Mouse (Mus musculus) kidney, adult 11 months (tissue): ENCODE data around the gene Ddx3x.
A peak's percentile ranks its signal among the peaks of the same experiment; 100 is the strongest.
"Not testable (repeated sequence)": the region's sequence is repeated elsewhere in the genome, so short reads cannot be mapped to it uniquely, and the experiment has no call there.

Source experiments
- DNase-seq: peaks from one replicate; pipeline ENCODE4 v3.0.0; 2022

The Ddx3x gene

GRCm38 (mm10) chrX:13280409-13281328 lies at the start of gene Ddx3x:
Gene Ddx3x, plus strand, starts transcription at chrX:13280970.
- DNase-seq, result peak; percentile 95

- no peak for DNase-seq
Observed at GRCm38 (mm10) chrX:13231243-13231642, 49.5 kb upstream of the Ddx3x start.

- DNase-seq, result not testable (repeated sequence)
Observed at GRCm38 (mm10) chrX:13232834-13233233, 47.9 kb upstream of the Ddx3x start.

GRCm38 (mm10) chrX:13233631-13234030 lies 47.1 kb upstream of the Ddx3x start:
- DNase-seq, result no peak

- no peak for DNase-seq
Observed at GRCm38 (mm10) chrX:13234709-13235108, 46.1 kb upstream of the Ddx3x start.

GRCm38 (mm10) chrX:13236100-13236568 lies 44.6 kb upstream of the Ddx3x start:
- DNase-seq, result peak; percentile 71

GRCm38 (mm10) chrX:13239455-13239854 lies 41.3 kb upstream of the Ddx3x start:
- no peak for DNase-seq

GRCm38 (mm10) chrX:13240646-13241425 lies 39.9 kb upstream of the Ddx3x start:
- DNase-seq, result no peak

GRCm38 (mm10) chrX:13241426-13242319 lies 39.1 kb upstream of the Ddx3x start:
- DNase-seq, result peak; percentile 69

- peak; percentile 95 for DNase-seq
Observed at GRCm38 (mm10) chrX:13242320-13243096, 38.3 kb upstream of the Ddx3x start.

GRCm38 (mm10) chrX:13243133-13244123 lies 37.3 kb upstream of the Ddx3x start:
- DNase-seq, result peak; percentile 34

GRCm38 (mm10) chrX:13244588-13244987 lies 36.2 kb upstream of the Ddx3x start:
- DNase-seq, result peak; percentile 70

GRCm38 (mm10) chrX:13245027-13245426 lies 35.7 kb upstream of the Ddx3x start:
- peak; percentile 36 for DNase-seq

GRCm38 (mm10) chrX:13251683-13252082 lies 29.1 kb upstream of the Ddx3x start:
- no peak for DNase-seq

GRCm38 (mm10) chrX:13254273-13254672 lies 26.5 kb upstream of the Ddx3x start:
- DNase-seq, result no peak

GRCm38 (mm10) chrX:13263356-13263755 lies 17.4 kb upstream of the Ddx3x start:
- no peak for DNase-seq

GRCm38 (mm10) chrX:13275519-13276137 lies 5.1 kb upstream of the Ddx3x start:
- DNase-seq, result peak; percentile 66

- no peak for DNase-seq
Observed at GRCm38 (mm10) chrX:13278996-13279395, 1.8 kb upstream of the Ddx3x start.

- DNase-seq, result peak; percentile 75
Observed at GRCm38 (mm10) chrX:13280037-13280408, 747 bp upstream of the Ddx3x start.
